Mouse (Mus musculus) testis, adult 2 months (tissue): ENCODE measurements around the gene Emc4. TPM values are rescaled to one million over a fixed set of nuclear protein-coding genes. Genes with fewer than 3 reads are reported as not detected.

Experiments
- H3K27ac ChIP-seq: fragments of 200-500 bp; 2 replicates; pipeline ENCODE4 v1.5.1; 2012; ENCODE audit warnings: low read depth, low read length; ENCODE audit not compliant: control insufficient read depth, insufficient read depth
- H3K27me3 ChIP-seq: fragments of 200-500 bp; 2 replicates; pipeline ENCODE4 v1.6.1; 2012; ENCODE audit warnings: mild to moderate bottlenecking, low read length, moderate library complexity; ENCODE audit not compliant: control insufficient read depth, insufficient read depth
- H3K36me3 ChIP-seq: fragments of 200-500 bp; 2 replicates; pipeline ENCODE4 v1.6.1; 2012; ENCODE audit warnings: mild to moderate bottlenecking, low read length; ENCODE audit not compliant: control insufficient read depth, insufficient read depth
- H3K4me1 ChIP-seq: fragments of 200-500 bp; 2 replicates; pipeline ENCODE4 v1.6.1; 2012; ENCODE audit warnings: low read length; ENCODE audit not compliant: control insufficient read depth, insufficient read depth
- H3K4me3 ChIP-seq: fragments of 200-500 bp; 2 replicates; pipeline ENCODE4 v1.5.1; 2012; ENCODE audit warnings: low read depth, mild to moderate bottlenecking, low read length, moderate library complexity, mixed read lengths; ENCODE audit not compliant: control insufficient read depth
- CTCF ChIP-seq: fragments of 200-500 bp; IDR thresholded peaks from 2 replicates; pipeline ENCODE4 v1.5.1; 2012; ENCODE audit warnings: low read depth, mild to moderate bottlenecking, inconsistent platforms, low read length, moderate library complexity; ENCODE audit not compliant: control insufficient read depth, insufficient read depth, insufficient replicate concordance
- POLR2A ChIP-seq: fragments of 200-500 bp; IDR thresholded peaks from 2 replicates; pipeline ENCODE4 v1.6.1; 2012; ENCODE audit warnings: low read depth, mild to moderate bottlenecking, inconsistent platforms, low read length, moderate library complexity; ENCODE audit not compliant: control insufficient read depth
- polyA plus RNA-seq: library from polyadenylated mRNA; depleted of rRNA; stranded (reverse); fragments of >200 nt; gene quantifications from 2 replicates; pipeline ENCODE4 v1.2.3, GENCODE M21; 2012; rRNA removed

Emc4 gene
- polyA plus RNA-seq, 1 experiment = 118 TPM

- peaks cover 1% of the 10 kb centered on the region for H3K36me3 ChIP-seq
- H3K4me3 ChIP-seq = no peak overlapping the region
- TF ChIP-seq POLR2A (no peak), CTCF (no peak)
- H3K4me1 ChIP-seq = no peaks in the 10 kb centered on the region
- H3K27ac ChIP-seq = no peak overlapping the region
- H3K27me3 ChIP-seq = no peaks in the 10 kb centered on the region
Measured at GRCm38 (mm10) chr2:112337211-112337610, 30.6 kb downstream of the Emc4 start.

GRCm38 (mm10) chr2:112332051-112332898 lies 35.6 kb downstream of the Emc4 start:
- TF ChIP-seq POLR2A (no peak), CTCF (no peak)
- 0 out of 2 replicates have a peak overlapping the region, but pooled peaks have one; percentile 29 for H3K27ac ChIP-seq
- H3K4me3 ChIP-seq = no peak overlapping the region
- no peaks in the 10 kb centered on the region for H3K4me1 ChIP-seq
- peaks cover 1% of the 10 kb centered on the region; the same call in 1 of the 2 replicates for H3K36me3 ChIP-seq
- no peaks in the 10 kb centered on the region for H3K27me3 ChIP-seq

GRCm38 (mm10) chr2:112328069-112328777 lies 39.6 kb downstream of the Emc4 start:
- TF ChIP-seq CTCF (no peak), POLR2A (no peak)
- H3K27me3 ChIP-seq = no peaks in the 10 kb centered on the region
- H3K4me3 ChIP-seq = no peak overlapping the region
- no peaks in the 10 kb centered on the region for H3K4me1 ChIP-seq
- H3K27ac ChIP-seq = no peak overlapping the region
- H3K36me3 ChIP-seq = no peaks in the 10 kb centered on the region

DNA sequence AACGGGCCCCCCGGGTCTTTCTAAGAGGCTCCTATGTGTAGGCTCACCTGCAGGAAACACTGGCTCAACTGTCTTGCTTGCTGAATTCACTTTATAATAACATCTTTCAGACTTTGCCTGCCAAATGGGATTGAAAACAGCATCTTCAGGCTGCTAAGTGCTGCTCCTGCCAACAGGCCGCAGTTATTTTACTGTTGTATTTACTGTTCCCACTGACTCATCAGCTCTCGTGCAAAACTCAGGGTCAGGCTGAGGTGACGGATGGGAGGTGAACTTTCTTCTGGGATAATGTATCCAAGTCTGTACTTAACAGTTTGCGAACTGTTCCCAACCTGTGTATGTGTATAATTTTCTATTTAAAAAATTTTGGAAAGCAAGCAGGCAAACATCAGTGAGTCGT lies 48.9 kb downstream of the Emc4 start:
- TF ChIP-seq POLR2A (no peak), CTCF (no peak)
- 0 out of 2 replicates have a peak, but pooled peaks cover 1% of the 10 kb centered on the region for H3K36me3 ChIP-seq
- H3K27ac ChIP-seq = no peak overlapping the region
- H3K4me3 ChIP-seq = no peak overlapping the region
- H3K4me1 ChIP-seq = no peaks in the 10 kb centered on the region
- no peaks in the 10 kb centered on the region for H3K27me3 ChIP-seq

- Histone ChIP-seq H3K36me3 (0 out of 2 replicates have a peak, but pooled peaks cover 1% of the 10 kb centered on the region), H3K27me3 (no peaks in the 10 kb centered on the region), H3K4me1 (no peaks in the 10 kb centered on the region), H3K27ac (no peak overlapping the region), H3K4me3 (no peak overlapping the region)
- no peak for TF ChIP-seq CTCF
- no peak for TF ChIP-seq POLR2A
Measured at GRCm38 (mm10) chr2:112318227-112318626, 49.6 kb downstream of the Emc4 start.

GRCm38 (mm10) chr2:112315638-112316037 lies 52.2 kb downstream of the Emc4 start:
- no peak overlapping the region for H3K27ac ChIP-seq
- TF ChIP-seq POLR2A (no peak), CTCF (no peak)
- no peaks in the 10 kb centered on the region for H3K27me3 ChIP-seq
- H3K4me3 ChIP-seq = no peak overlapping the region
- H3K4me1 ChIP-seq = no peaks in the 10 kb centered on the region
- 0 out of 2 replicates have a peak, but pooled peaks cover 1% of the 10 kb centered on the region for H3K36me3 ChIP-seq

Other genes starting within 250 kb of the Emc4 start
- not detected in 2 replicates for gene Olfr1316, start 233.1 kb downstream of the Emc4 start, polyA plus RNA-seq
- not detected in 2 replicates for gene Olfr1317, start 227.7 kb downstream of the Emc4 start, polyA plus RNA-seq
- not detected in 2 replicates for gene Olfr1318, start 213.8 kb downstream of the Emc4 start, polyA plus RNA-seq
- 74.6 and 88.6 TPM in 2 replicates for gene Lpcat4, start 128.6 kb downstream of the Emc4 start, polyA plus RNA-seq
- 22.6 and 23.7 TPM in 2 replicates for gene Nutm1, start 108.7 kb downstream of the Emc4 start, polyA plus RNA-seq
- 108 and 121 TPM in 2 replicates for gene Nop10, start 106.1 kb downstream of the Emc4 start, polyA plus RNA-seq
- 28.8 and 34.1 TPM in 2 replicates for gene Slc12a6, start 102.2 kb downstream of the Emc4 start, polyA plus RNA-seq
- gene Gm21985, start 101.7 kb downstream of the Emc4 start, polyA plus RNA-seq = not detected in 2 replicates
- 0.78 and 1.1 TPM in 2 replicates for gene Katnbl1, start 11.2 kb upstream of the Emc4 start, polyA plus RNA-seq
- 8.2 and 10.6 TPM in 2 replicates for gene Emc7, start 87.0 kb upstream of the Emc4 start, polyA plus RNA-seq
- 0.18 TPM in 1 of 2 replicates, not detected in the other for gene Chrm5, start 112.7 kb upstream of the Emc4 start, polyA plus RNA-seq
- gene Aven, start 124.9 kb upstream of the Emc4 start, polyA plus RNA-seq = 145 and 155 TPM in 2 replicates